Mouse (Mus musculus) gastrocnemius, adult 8-10 months (tissue): Measurements from ENCODE around the gene Chn2. TPM values are rescaled to one million over a fixed set of nuclear protein-coding genes. Genes with fewer than 3 reads are reported as not detected.

ENCODE experiments used
- DNase-seq, 2 experiments: peaks; one replicate each; pipeline ENCODE4 v3.0.0; 2022; ENCODE audit warnings: low spot score in 2 of 2
- total RNA-seq, 4 experiments: library from RNA; stranded (reverse); gene quantifications; 2 replicates each; pipeline ENCODE4 v1.2.4; 2022

Gene Chn2
- total RNA-seq, 4 experiments from 2014 or later: 0.75 to 1.7 (median 1.2) TPM

DNA sequence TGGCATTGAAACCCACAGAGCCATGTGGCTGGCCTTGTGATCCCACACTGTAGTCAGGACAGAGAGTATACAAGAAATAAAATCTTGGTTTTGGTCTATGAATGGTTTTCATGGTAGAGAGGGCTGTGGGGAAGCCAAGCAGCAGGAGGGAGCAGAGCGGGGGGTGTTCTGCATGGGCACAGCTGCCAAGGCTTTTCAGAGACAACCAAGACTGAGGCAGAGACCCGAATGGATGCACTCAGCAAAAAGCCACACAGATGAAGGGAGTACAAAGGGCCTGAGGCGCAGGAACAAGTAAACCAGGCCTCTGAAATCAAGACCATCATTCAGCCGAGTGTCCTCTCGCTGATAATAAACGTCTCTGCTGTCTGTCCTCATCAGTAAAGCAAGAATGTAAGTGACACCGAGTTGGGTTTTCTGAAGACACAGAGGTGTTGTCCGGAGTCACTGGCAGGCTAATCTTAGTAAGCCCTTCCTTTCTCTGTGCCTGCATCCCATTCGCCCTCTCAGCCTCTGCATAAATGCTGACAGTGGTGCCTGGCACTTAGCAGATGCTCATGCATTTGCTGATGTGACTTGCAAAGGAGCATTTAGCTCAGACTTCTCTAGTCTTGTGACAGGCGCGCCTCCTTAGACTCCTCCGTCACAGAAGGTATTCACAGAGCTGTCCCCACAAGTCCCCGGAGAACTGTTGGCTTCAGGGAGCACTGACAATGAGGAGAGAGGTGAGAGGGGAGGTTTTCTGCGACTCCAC, 144.6 kb downstream of the Chn2 start:
- DNase-seq: no peak

- DNase-seq: no peak
These were observed 154.4 kb downstream of the Chn2 start for GRCm38 (mm10) chr6:54193631-54194305.

DNA sequence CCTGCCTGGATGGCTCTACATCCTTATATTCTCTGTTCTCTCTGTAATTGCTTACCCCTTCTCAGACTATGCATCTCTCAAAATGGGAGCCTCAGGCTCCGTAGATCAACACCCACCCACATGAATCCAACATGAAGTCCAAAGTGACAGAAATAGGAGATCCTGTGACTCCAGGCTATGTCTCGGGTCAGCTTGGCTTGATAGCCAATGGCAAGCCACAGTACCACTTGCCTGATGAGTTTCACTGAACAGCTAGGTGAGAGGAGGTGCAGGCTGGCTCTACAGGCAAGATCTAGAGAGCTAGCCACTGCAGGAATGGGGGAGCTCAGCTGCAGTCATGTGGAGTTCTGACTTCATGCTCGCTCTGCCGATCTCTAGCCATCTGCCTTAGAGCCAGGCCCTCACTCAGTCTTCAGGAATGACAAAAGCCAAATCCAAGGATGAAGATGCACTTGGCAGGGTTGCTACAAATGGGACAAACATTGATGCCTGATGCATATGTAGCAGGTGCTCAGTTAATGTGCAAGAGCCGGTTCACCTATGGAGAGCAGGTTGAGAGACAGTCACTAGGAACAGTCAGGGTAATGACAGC, 158.6 kb downstream of the Chn2 start:
- DNase-seq: no peak

DNA sequence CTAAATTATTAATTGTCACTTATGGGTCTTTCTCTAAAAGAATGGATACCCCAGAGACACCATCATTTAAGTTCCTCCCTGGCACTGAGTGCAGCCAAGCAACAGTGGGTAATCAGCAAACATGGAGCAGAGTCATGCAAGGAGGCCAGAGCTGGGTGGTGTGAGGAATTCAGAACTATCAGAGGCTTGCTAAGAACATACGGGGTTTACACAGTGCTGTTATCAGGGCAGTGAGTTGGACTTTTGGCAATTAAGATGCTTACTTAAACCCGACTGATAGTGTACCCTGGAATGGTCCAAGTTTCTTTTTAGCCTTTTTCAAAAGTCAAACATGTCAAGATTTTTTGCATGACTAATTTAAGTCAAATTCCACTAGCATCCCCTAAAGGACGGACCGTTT, 160.2 kb downstream of the Chn2 start:
- no peak for DNase-seq

DNA sequence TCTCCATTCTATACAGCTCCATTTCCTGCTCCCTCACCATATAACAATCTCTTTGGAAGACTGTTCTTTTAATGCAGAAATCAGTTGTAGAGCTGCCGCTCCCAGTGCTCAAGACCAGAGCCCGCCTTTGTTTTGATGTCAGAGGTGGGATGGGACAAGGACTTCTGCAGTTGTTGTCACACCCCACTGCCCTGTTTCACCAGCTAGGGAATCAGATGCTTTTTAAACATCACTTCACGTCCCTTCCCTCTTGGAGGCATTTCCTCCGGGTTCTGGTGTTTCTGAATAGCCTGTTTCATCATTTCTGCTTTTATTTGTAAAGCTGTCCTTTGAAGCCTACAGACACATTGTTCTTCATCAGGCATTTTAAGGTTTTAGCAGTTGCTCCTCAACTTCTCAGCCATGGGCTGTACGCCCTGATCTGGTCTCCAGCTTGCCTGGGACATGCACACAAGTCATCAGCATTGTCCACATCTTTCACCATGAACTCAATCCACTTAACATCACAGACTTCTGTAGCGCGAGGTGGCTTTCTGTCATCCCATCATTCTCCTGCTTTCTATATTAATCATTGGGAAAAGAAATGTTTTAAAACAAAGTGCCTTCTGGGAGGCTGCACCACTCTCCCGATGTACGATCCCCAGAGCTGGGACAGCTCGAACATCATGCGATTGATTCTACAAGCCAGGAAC, 160.8 kb downstream of the Chn2 start:
- DNase-seq: no peak

- DNase-seq: no peak
These were observed 163.1 kb downstream of the Chn2 start for GRCm38 (mm10) chr6:54202311-54203020.

DNA sequence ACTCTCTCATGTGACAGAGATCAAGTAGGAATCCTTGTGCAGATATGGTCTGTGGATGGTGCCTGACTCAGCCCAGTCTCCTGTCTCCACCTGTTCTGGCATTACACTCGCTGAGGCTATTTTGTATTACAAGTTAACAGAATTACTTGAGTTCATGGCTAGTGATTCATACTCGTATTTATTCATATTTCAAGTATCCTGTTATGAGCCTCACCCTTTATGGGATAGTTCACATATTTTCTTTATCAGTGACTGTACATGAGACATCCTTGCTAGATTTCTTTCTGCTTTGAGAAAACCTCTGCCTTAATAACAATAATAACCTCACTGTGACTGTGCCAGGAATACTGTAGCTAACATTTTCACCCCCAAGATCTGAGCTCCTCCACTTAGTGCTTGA, 164.0 kb downstream of the Chn2 start:
- no peak for DNase-seq

GRCm38 (mm10) chr6:54203926-54204325, 164.6 kb downstream of the Chn2 start:
- DNase-seq: no peak

DNA sequence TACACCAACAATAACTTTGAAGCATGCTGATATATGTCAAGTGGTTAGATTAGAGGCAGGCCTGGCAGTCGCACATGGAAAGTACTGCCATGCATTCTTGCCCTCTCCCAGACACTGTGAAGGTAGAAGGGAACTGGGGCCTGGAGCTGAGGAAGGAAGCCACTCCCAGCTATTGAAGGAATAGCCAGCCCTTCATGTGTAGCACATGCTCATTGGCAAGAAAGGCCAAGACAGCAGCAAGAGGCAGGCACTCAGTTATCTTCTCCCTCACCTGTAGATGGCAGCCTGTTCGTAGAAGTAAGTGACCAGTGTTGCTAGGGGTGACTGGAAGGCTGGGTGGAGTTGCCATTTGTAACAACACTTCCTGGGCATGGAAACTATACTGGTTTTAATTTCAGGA, 165.6 kb downstream of the Chn2 start:
- no peak for DNase-seq

- no peak for DNase-seq
These were observed 166.1 kb downstream of the Chn2 start for GRCm38 (mm10) chr6:54205471-54205870.

DNA sequence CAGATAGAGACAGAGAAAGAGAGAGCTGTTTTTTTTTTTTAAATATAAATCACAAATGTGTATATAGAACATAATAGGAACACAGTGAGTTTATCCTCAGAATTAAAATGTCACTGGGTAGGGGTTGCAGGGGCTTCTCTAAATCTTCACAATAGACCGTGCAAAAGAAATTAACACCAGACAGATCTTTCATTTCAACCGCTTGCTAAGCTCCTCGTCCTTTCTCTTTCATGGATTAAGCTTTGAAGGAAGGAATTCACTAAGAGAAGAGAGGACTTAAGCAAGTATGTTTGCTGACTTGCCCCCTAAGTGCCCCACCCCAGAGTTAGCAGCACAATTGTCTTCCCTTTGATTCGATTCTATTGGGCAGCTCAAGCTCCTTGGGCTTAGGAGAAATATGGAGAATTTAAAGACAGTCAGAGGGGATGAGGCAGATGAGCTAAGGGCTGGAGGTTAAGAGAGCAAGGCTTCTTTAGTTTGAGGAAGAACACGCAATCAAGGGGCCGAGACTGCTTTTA, 166.9 kb downstream of the Chn2 start:
- no peak for DNase-seq

- no peak for DNase-seq
These were observed 169.4 kb downstream of the Chn2 start for GRCm38 (mm10) chr6:54208786-54209185.

DNA sequence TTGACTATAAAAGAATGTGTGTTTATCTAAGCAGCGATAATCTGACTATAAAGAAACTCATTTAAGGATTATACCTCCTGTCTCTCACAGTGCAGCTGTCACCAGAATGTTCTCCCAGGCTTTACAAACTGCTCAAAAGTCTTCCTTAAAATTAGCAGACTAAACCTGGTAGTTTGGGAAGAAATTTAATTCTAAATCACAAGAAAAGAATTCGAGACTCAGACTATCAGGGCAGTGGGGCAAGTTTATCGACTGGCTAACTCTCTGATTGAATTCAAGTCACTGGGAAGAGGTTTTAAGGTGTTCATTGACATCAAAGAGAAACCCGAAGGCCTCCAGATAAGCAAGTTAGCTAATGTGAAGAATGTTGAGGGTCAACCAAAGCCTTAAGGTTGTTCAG, 171.6 kb downstream of the Chn2 start:
- no peak for DNase-seq

DNA sequence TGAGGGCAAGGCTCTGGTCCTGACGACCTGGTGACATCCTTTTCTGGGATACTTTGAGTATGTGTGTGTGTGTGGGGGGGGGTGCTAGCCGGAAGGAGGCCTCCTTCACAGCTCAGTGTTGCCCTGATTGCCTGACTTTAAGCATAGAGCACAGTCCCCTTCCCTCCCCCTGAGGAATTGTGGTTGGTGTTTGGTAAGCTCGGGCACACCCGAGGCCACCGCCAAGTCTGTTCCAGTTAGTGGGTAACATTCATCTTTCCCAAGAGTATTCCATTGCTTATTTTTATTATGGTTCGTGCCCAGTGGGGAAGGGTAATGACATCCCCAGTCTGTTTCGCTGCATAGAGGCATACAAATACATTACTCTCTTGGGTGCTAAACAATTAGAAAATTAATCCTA, 172.6 kb downstream of the Chn2 start:
- no peak for DNase-seq

- no peak for DNase-seq
These were observed 174.4 kb downstream of the Chn2 start for GRCm38 (mm10) chr6:54213743-54214142.

GRCm38 (mm10) chr6:54215636-54216035, 176.3 kb downstream of the Chn2 start:
- no peak for DNase-seq

DNA sequence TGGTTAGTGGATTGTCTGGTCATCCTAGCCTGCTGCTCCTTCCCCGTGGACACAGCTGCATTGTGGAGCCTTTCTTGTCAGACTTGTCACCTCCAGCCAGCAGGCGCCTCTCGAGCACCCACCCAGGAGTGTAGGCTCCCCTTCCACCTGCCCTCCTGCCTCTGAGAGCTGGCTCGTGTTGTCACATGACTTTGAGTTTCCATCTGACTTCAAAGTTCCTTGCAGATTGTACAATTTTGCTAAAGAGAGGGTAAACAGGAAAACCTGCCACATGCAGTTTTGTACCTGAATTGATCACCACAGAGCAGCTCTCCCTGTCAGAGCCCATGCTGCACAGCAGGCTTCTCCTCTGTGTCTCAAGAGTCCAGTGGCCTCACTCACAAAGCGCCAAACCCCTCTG, 177.2 kb downstream of the Chn2 start:
- no peak for DNase-seq

- DNase-seq: no peak
These were observed 180.8 kb downstream of the Chn2 start for GRCm38 (mm10) chr6:54220124-54220523.

- no peak for DNase-seq
These were observed 184.2 kb downstream of the Chn2 start for GRCm38 (mm10) chr6:54223529-54223928.

DNA sequence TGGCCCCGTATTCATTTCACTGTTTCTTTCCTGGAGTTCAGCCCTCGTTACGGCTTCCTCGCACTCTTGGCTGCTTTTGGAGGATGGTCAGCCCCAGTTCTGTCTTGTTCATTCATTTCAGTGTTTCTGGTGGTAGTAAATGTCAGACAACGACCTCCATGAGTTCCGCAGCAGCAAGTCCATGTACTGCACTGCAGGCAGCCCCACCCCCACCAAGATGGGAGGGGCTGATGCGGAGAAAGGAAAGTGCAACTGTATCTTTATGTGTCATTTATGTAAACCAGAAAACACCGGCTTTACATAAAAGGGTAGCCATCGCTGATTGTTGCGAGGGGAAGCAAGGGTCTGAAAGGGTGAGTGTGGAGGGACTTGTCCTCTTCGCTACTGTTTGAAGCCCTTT, 185.0 kb downstream of the Chn2 start:
- no peak for DNase-seq

GRCm38 (mm10) chr6:54225327-54225726, 186.0 kb downstream of the Chn2 start:
- no peak for DNase-seq
